ENCODE assay signal across 9 mouse cellular contexts in the genomic region with DNA sequence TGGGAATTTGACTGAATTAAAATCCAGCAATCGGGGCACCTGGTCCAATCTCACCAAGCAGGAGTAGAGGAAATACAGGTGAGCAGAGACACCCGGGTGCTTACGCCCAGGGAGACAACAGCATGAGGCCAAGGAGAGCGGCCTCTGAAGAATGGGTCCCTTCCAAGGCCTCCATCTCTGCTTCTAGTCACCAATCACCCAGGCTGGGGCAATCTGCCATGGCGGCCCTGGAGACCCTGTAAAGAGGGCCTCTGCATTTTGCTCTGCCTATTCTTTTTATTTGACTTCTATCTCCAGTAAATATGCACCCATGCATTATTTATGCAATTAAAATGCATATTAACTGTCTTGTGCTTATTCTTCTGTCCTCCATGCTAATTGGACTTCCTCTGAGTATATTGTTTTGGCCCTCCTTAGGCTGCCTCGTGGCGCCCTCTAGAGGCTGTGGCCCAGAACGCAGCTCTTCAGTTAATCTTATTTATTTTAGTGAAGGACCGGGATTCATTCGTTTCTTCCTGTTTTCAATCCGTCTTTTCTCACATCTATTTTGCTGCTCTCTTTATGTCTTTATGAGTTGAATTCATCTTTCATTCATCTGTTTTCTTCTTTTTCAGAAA. TPM values are rescaled to one million over a fixed set of nuclear protein-coding genes. Genes with fewer than 3 reads are reported as not detected.
A peak's percentile ranks its signal among the peaks of the same experiment; 100 is the strongest.
DNase-seq lines count a peak whose midpoint lies in the region; ATAC-seq and TF ChIP-seq lines count a peak whose summit lies in the region.
"Had no signal": no experiment of that assay in that cellular context is flagged by ENCODE, and none has a peak within 500 bp of the region (broad histone marks: within the 10 kb centered on the region; RNA-seq: fewer than 3 reads in every experiment).

No protein-coding gene starts in this region.

- no peaks in the 10 kb centered on the region for H3K27me3 ChIP-seq in limb, embryonic 14.5 days (ENCODE audit: control insufficient read depth, insufficient read depth, low read length)
- H3K27me3 ChIP-seq in neural tube, embryonic 11.5 days (ENCODE audit: control insufficient read depth, insufficient read depth, low read length): no peaks in the 10 kb centered on the region

- no peaks in the 10 kb centered on the region for H3K9me3 ChIP-seq in limb, embryonic 14.5 days (ENCODE audit: control insufficient read depth, low read length)
- no peaks in the 10 kb centered on the region for H3K9me3 ChIP-seq in neural tube, embryonic 11.5 days (ENCODE audit: control insufficient read depth, low read length)

- no peak for ATAC-seq in limb, embryonic 14.5 days (ENCODE audit: low FRiP score, low read depth)
- no peak for ATAC-seq in neural tube, embryonic 11.5 days (ENCODE audit: insufficient read depth, low FRiP score, low TSS enrichment)
- no peak for ATAC-seq in erythroblast, adult 5-6 weeks (replicated peaks; ENCODE audit: low FRiP score, poor library complexity, severe bottlenecking)

- no peak overlapping the region for H3K4me3 ChIP-seq in cortical plate, adult 2 months (ENCODE audit: insufficient read depth, low read length)
- no peak overlapping the region for H3K4me3 ChIP-seq in limb, embryonic 14.5 days (replicated peaks; ENCODE audit: low read length)
- no peak overlapping the region for H3K4me3 ChIP-seq in neural tube, embryonic 11.5 days (ENCODE audit: low read depth, low read length)

- H3K4me2 ChIP-seq in limb, embryonic 14.5 days (replicated peaks; ENCODE audit: low read depth, low read length, severe bottlenecking): no peak overlapping the region
- no peak overlapping the region for H3K4me2 ChIP-seq in neural tube, embryonic 11.5 days (ENCODE audit: low read depth)

- no peaks in the 10 kb centered on the region for H3K36me3 ChIP-seq in limb, embryonic 14.5 days (ENCODE audit: control insufficient read depth, insufficient read depth, low read length)
- no peaks in the 10 kb centered on the region for H3K36me3 ChIP-seq in neural tube, embryonic 11.5 days (ENCODE audit: control insufficient read depth, insufficient read depth, low read length)

- 42% methylated on average over 11 of the region's 11 CpGs for WGBS in limb, embryonic 14.5 days
- WGBS in neural tube, embryonic 11.5 days: 42% methylated on average over 11 of the region's 11 CpGs

- DNase-seq in kidney, postnatal 10 days: peak; percentile 80
- no peak for DNase-seq in kidney, adult 8-10 months
- peak; percentile 41 for DNase-seq in Muller cell, postnatal 12 days (ENCODE audit: inconsistent ontology term)
- DNase-seq in heart, postnatal 36 days: peak; percentile 31 to 66
- peak; percentile 46 for DNase-seq in limb, embryonic 14.5 days (ENCODE audit: low spot score)
- peak; percentile 76 for DNase-seq in neural tube, embryonic 11.5 days (ENCODE audit: low spot score)

- no peaks in the 10 kb centered on the region for H3K4me1 ChIP-seq in cortical plate, adult 2 months (ENCODE audit: control insufficient read depth, insufficient read depth, low read length)
- 0 out of 2 replicates have a peak, but pooled peaks cover 5% of the 10 kb centered on the region for H3K4me1 ChIP-seq in limb, embryonic 14.5 days (ENCODE audit: control insufficient read depth, insufficient read depth, low read length)
- H3K4me1 ChIP-seq in neural tube, embryonic 11.5 days (ENCODE audit: control insufficient read depth, insufficient read depth, low read length): peaks cover 4% of the 10 kb centered on the region; the same call in 1 of the 2 replicates

- intact Hi-C loops in heart, postnatal 36 days (cut with DNase I): loop anchor here (1.0 to 10.0 kb wide), 4 partner anchors 58 to 735 kb away; no protein-coding TSS in a partner anchor

- peak; percentile 92 for TF ChIP-seq CTCF in cortical plate, adult 2 months (IDR thresholded peaks at IDR 0.05; ENCODE audit: extremely low read depth, insufficient read depth, low read length)

- TF ChIP-seq POLR2A in cortical plate, adult 2 months (IDR thresholded peaks at IDR 0.05; ENCODE audit: extremely low read depth, insufficient read depth, low read length): no peak
- no peak for TF ChIP-seq POLR2A in limb, embryonic 14.5 days (IDR thresholded peaks at IDR 0.05; ENCODE audit: borderline replicate concordance, extremely low read depth, insufficient read depth, insufficient read length)

- no peak overlapping the region for H3K27ac ChIP-seq in cortical plate, adult 2 months (ENCODE audit: insufficient read depth, low read length)
- no peak overlapping the region for H3K27ac ChIP-seq in limb, embryonic 14.5 days (replicated peaks; ENCODE audit: low read depth, low read length)
- H3K27ac ChIP-seq in neural tube, embryonic 11.5 days (ENCODE audit: low read depth, low read length): no peak overlapping the region
- H3K27ac ChIP-seq: macrophage had no signal

- no peak overlapping the region for H3K9ac ChIP-seq in limb, embryonic 14.5 days (ENCODE audit: low read depth, low read length, severe bottlenecking)
- H3K9ac ChIP-seq in neural tube, embryonic 11.5 days (ENCODE audit: low read length): no peak overlapping the region

RNA-seq across cellular contexts. Expression of a gene that starts 33.8 kb away (rescaled TPM):
- polyA plus RNA-seq in cortical plate, adult 2 months (2012; rRNA removed): 1.5 and 5.0 TPM in 2 replicates
- 1 to 10 TPM; 6.8 to 7.2 TPM for total RNA-seq in heart, postnatal 36 days (2021)
- polyA plus RNA-seq in limb, embryonic 14.5 days (2012; rRNA removed): 5.6 and 5.7 TPM in 2 replicates
- 3.7 and 4.4 TPM in 2 replicates for polyA plus RNA-seq in limb, embryonic 14.5 days (2014; fragmentation: Nextera tagmentation; extraction: Ambion mirVana)
- 1.7 and 1.8 TPM in 2 replicates for polyA plus RNA-seq in neural tube, embryonic 11.5 days (2014; fragmentation: Nextera tagmentation; extraction: Ambion mirVana)
- total RNA-seq in erythroblast, adult 5-6 weeks (2015; ENCODE audit: low replicate concordance): 28.4 and 32.3 TPM in 2 replicates
- 10.5 and 23.2 TPM in 2 replicates for total RNA-seq in erythroblast, adult 5-6 weeks (2017; ENCODE audit: low replicate concordance)

RNA-seq across cellular contexts. Expression of a gene that starts 35.4 kb away (rescaled TPM):
- polyA plus RNA-seq in cortical plate, adult 2 months (2012; rRNA removed): 1,659 and 1,881 TPM in 2 replicates
- total RNA-seq in heart, postnatal 36 days (2021): not detected
- 10.8 and 11.7 TPM in 2 replicates for polyA plus RNA-seq in limb, embryonic 14.5 days (2012; rRNA removed)
- polyA plus RNA-seq in limb, embryonic 14.5 days (2014; fragmentation: Nextera tagmentation; extraction: Ambion mirVana): 2.8 and 3.5 TPM in 2 replicates
- 39.6 and 42.3 TPM in 2 replicates for polyA plus RNA-seq in neural tube, embryonic 11.5 days (2014; fragmentation: Nextera tagmentation; extraction: Ambion mirVana)
- not detected in 2 replicates for total RNA-seq in erythroblast, adult 5-6 weeks (2015; ENCODE audit: low replicate concordance)
- total RNA-seq in erythroblast, adult 5-6 weeks (2017; ENCODE audit: low replicate concordance): 0.42 TPM in 1 of 2 replicates, not detected in the other

Comparison
In these comparisons a context has a peak if more than half of its experiments do, and no peak if none do; other contexts are left out.
1. DNase-seq: peak in kidney, postnatal 10 days (single experiment), Muller cell, postnatal 12 days (single experiment), heart, postnatal 36 days (2 of 2), limb, embryonic 14.5 days (single experiment) and neural tube, embryonic 11.5 days (single experiment); none in kidney, adult 8-10 months (0 of 2).
2. RNA of a gene that starts 35.4 kb away (polyA plus RNA-seq): 1,659 to 1,881 TPM in cortical plate, adult 2 months; 39.6 to 42.3 TPM in neural tube, embryonic 11.5 days and 2.8 to 11.7 TPM in limb, embryonic 14.5 days; every median in the first group is over 10 times any median in the second.